Mouse (Mus musculus) splenic B cell, adult 2 months (primary cell): ENCODE data around the gene Pxn.
A peak's percentile ranks its signal among the peaks of the same experiment; 100 is the strongest.

Experiments
- DNase-seq: peaks from one replicate; pipeline ENCODE4 v3.0.0-alpha.2; 2011; ENCODE audit warnings: low read depth, low spot score
- H3K27me3 ChIP-seq: 2 replicates; pipeline ENCODE4 v1.6.1; 2012; ENCODE audit warnings: mild to moderate bottlenecking, low read length, moderate library complexity, mixed read lengths; ENCODE audit not compliant: control insufficient read depth, poor library complexity, insufficient read depth, severe bottlenecking
- H3K36me3 ChIP-seq: 2 replicates; pipeline ENCODE4 v1.6.1; 2012; ENCODE audit warnings: mild to moderate bottlenecking, low read length, moderate library complexity, mixed read lengths; ENCODE audit not compliant: control insufficient read depth, poor library complexity, insufficient read depth, severe bottlenecking

The Pxn gene

GRCm38 (mm10) chr5:115538693-115539043 lies 32.2 kb downstream of the Pxn start:
- peak; percentile 95 for DNase-seq
- Histone ChIP-seq H3K36me3 (no peaks in the 10 kb centered on the region), H3K27me3 (no peaks in the 10 kb centered on the region)

GRCm38 (mm10) chr5:115542635-115543384 lies 36.3 kb downstream of the Pxn start:
- DNase-seq: peak; percentile 36
- Histone ChIP-seq H3K27me3 (no peaks in the 10 kb centered on the region), H3K36me3 (peaks cover 6% of the 10 kb centered on the region)

- Histone ChIP-seq H3K36me3 (peaks cover 12% of the 10 kb centered on the region), H3K27me3 (no peaks in the 10 kb centered on the region)
- DNase-seq: no peak
Measured at GRCm38 (mm10) chr5:115543509-115544253, 37.2 kb downstream of the Pxn start.

GRCm38 (mm10) chr5:115544655-115545185 lies 38.2 kb downstream of the Pxn start:
- H3K27me3 ChIP-seq: no peaks in the 10 kb centered on the region
- H3K36me3 ChIP-seq: peaks cover 19% of the 10 kb centered on the region
- DNase-seq: no peak

GRCm38 (mm10) chr5:115545636-115546035 lies 39.2 kb downstream of the Pxn start:
- Histone ChIP-seq H3K27me3 (no peaks in the 10 kb centered on the region), H3K36me3 (peaks cover 25% of the 10 kb centered on the region)
- no peak for DNase-seq

GRCm38 (mm10) chr5:115546536-115546935 lies 40.1 kb downstream of the Pxn start:
- no peak for DNase-seq
- H3K36me3 ChIP-seq: peaks cover 30% of the 10 kb centered on the region
- no peaks in the 10 kb centered on the region for H3K27me3 ChIP-seq

GRCm38 (mm10) chr5:115547014-115547413 lies 40.5 kb downstream of the Pxn start:
- DNase-seq: no peak
- H3K36me3 ChIP-seq: peaks cover 30% of the 10 kb centered on the region
- no peaks in the 10 kb centered on the region for H3K27me3 ChIP-seq

- no peaks in the 10 kb centered on the region for H3K27me3 ChIP-seq
- H3K36me3 ChIP-seq: peaks cover 30% of the 10 kb centered on the region
- DNase-seq: no peak
Measured at GRCm38 (mm10) chr5:115547421-115547820, 40.9 kb downstream of the Pxn start.

GRCm38 (mm10) chr5:115548501-115549285 lies 42.2 kb downstream of the Pxn start:
- Histone ChIP-seq H3K27me3 (no peaks in the 10 kb centered on the region), H3K36me3 (peaks cover 32% of the 10 kb centered on the region)
- DNase-seq: no peak

- Histone ChIP-seq H3K27me3 (no peaks in the 10 kb centered on the region), H3K36me3 (peaks cover 31% of the 10 kb centered on the region)
- no peak for DNase-seq
Measured at GRCm38 (mm10) chr5:115550482-115551005, 44.1 kb downstream of the Pxn start.

GRCm38 (mm10) chr5:115551386-115551785 lies 44.9 kb downstream of the Pxn start:
- DNase-seq: no peak
- Histone ChIP-seq H3K27me3 (no peaks in the 10 kb centered on the region), H3K36me3 (peaks cover 29% of the 10 kb centered on the region)

- H3K27me3 ChIP-seq: no peaks in the 10 kb centered on the region
- DNase-seq: no peak
- H3K36me3 ChIP-seq: peaks cover 29% of the 10 kb centered on the region; the same call in 1 of the 2 replicates
Measured at GRCm38 (mm10) chr5:115551799-115552198, 45.3 kb downstream of the Pxn start.

GRCm38 (mm10) chr5:115553801-115554420 lies 47.4 kb downstream of the Pxn start:
- peaks cover 20% of the 10 kb centered on the region; the same call in 1 of the 2 replicates for H3K36me3 ChIP-seq
- no peak for DNase-seq
- H3K27me3 ChIP-seq: no peaks in the 10 kb centered on the region
